Mouse (Mus musculus): ENCODE measurements around the gene Aipl1.
"Not testable (repeated sequence)": the region's sequence is repeated elsewhere in the genome, so short reads cannot be mapped to it uniquely, and the experiment has no call there.

Gene Aipl1

DNA sequence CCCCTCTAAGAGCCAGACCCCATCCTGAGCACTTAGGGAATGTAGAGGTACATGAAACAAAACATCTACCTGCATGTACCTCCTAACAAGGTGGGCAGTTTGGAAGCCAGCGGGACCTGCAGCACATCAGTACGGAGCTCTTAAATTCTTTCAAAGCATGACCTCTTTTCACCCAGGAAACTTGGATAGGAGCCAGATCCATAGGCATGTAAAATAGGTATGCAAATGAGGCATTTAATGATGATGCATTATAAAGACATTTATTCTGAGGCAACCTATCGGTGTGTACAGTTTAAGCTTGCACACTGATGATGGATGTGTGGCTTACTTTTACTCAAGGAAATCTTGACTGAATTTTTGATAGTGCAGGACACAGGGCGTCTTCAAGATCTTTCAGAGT, 22.6 kb downstream of the Aipl1 start:
- DNase-seq = no peak

DNA sequence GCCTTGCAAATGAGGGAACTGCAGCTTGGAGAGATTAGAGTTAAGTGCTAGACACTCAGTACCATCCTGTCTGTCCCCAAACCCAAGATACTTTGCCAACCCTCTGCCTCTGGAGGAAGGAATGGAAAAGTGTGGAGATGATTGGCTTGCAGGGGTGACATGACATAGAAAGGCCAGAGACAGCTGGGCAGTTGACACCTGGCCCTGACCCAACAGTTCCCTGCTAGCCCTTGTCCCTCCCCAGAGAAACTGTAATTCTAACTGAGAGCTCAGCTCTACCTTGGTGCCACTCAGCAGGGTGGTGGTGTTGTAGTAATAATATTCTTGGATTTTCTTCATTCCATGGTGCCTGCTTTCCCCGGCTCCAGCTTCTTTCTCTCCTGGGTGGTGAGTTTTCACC, 25.4 kb downstream of the Aipl1 start:
- no peak for DNase-seq

- DNase-seq = peak in 1 of 2 experiments; percentile 39
Observed at GRCm38 (mm10) chr11:72010940-72011722, 26.2 kb downstream of the Aipl1 start.

DNA sequence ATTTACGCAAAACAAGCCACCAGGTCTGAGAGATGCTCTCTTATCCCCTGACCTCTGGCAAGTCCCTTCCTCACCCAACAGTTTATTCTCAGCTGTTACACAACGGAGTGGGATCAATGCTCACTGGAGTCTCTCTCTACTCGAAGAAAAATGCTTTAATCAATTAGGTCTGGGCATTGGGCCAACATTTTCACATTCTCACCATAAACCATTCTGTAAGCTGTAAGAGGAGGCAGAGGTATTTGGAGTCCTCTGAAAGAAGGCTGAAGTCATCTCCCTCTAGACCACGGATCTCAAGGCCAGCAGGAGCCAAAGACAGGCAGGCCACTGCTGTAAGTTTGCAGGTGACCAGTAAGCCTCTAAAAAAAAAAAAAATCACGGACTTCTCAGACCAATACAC, 26.9 kb downstream of the Aipl1 start:
- no peak for DNase-seq

GRCm38 (mm10) chr11:72005547-72005946, 31.8 kb downstream of the Aipl1 start:
- no peak for DNase-seq

DNA sequence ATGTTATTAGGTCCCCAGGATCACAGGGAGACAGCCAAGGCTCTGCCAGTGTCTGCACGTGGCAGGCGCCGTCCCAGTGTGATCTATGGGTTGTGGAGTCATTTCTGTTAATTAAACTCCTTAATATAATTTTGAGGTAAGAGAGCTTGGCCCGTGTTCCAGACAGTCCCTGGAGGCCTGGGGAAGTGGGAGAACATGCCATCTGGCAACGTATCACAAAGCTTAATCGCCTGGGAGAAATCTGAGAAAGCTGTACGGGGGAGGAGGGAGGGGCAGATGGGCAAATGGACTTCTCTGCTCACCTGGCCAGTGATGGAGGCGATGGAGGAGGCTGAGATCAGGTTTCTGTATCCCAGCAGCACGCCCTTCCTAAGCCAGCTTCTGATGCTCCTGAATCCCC, 34.1 kb downstream of the Aipl1 start:
- DNase-seq = peak; percentile 35 to 47

- peak; percentile 70 to 81 for DNase-seq
Observed at GRCm38 (mm10) chr11:72002138-72002853, 35.0 kb downstream of the Aipl1 start.

DNA sequence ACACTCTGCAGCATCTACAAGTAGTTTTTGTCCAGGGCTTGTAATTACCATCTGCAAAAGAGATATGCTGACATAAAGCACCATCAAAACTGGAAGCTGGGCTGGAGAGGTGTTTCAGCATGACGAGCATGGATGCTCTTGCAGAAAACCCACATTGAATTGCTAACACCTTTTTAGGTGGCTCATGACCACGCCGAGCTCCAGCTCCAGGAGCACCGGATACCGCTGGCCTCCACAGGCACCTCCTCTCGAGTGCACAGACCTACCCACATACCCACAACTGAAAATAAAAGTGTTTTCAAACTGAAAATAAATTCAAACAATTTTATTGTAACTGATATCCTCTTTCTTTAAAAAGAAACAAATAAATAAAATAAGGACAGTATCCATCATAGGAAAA, 37.1 kb downstream of the Aipl1 start:
- no peak for DNase-seq

DNA sequence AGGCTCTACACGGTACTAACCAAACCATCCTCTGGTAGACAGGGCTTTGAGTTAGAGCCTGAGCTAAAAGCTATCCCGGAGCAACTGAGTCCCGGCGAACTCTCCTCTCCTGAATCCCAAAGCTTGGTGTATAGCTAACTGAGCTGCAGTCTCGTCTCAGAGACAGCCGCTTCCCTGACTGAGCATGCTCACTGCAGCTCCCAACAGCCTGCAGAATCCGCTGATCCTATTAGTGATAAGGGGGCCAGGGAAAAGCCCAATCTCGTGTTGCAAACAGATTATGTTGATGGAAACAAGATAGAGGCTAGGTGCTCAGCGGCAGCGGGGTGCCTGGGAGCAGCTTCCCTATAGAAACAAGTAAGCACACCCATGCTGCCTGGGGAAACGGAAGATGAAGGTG, 40.5 kb downstream of the Aipl1 start:
- no peak for DNase-seq

DNA sequence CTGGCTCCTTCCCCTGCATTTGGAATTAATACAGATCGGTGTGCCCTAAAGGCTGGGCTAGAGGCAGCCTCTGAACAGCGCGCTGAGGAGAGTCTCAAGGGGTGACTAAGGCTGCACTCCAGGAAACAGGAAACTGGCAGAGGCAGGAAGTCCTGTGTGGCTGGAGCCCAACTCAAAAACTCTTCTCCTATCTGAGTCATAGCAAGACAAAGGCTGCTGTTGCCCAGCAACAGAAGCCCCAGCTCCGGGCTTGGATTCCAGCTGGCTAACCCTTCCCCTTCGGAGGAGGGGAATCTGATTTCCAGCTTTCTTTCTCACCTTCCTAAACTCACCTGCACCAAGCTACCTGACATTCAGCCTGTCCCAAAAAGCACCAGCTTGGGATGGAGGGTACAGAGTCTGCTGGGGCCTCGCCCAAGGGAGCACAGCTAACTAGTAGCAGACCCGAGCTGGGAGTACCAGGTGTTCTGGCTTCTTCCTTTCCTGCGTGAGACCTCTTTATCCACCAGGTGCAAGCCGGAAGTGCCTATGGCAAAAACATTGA, 41.3 kb downstream of the Aipl1 start:
- no peak for DNase-seq

DNA sequence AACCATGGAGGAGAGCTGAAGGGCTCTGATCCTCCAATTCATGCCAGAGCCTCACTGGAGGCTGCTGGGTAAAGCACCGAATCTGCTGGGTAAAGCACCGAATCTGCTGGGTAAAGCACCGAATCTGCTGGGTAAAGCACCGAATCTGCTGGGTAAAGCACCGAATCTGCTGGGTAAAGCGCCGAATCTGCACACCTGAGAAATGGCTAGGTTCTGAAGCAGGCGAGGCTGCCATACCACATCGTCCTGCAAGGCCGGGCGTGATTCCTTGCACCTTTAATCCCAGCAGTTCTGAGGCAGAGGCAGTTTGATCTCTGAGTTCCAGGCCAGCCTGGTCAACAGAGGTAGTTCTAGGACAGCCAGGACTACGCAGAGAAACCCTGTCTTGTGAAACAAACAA, 44.9 kb downstream of the Aipl1 start:
- DNase-seq = no peak

GRCm38 (mm10) chr11:71991541-71991940, 45.8 kb downstream of the Aipl1 start:
- peak in 1 of 2 experiments; percentile 49 for DNase-seq

DNA sequence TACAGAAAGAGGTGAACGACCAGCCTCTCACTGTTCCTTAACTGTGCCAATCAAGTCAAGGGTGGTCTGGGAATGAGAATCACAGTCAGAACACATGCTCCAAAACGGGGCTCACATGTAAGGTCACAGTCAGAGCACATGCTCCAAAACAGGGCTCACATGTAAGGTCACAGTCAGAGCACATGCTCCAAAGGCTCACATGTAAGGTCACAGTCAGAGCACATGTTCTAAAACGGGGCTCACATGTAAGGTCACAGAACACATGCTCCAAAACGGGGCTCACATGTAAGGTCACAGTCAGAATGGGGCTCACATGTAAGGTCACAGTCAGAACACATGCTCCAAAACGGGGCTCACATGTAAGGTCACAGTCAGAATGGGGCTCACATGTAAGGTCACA, 47.9 kb downstream of the Aipl1 start:
- not testable (repeated sequence) for DNase-seq

- no peak for DNase-seq
Observed at GRCm38 (mm10) chr11:71987159-71988150, 49.9 kb downstream of the Aipl1 start.

DNA sequence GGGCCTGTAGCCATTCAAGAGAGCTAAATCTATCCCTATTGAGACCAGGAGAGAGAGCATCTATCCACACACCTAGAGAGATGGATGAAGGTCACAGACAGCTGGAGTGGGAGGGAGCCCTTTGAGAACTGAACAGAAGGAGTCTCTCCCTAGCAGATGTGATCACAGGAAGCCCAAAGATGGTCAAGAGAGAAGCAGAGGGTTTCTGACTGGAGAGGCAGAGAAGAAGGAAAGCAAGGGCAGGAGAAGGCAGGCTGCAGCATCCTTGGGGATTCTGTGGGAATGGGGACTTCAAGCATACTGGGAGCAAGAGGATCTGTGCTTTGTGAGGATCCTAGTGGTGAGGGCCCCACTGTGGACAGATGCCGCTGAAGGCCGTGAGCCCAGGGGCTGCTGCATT, 51.5 kb downstream of the Aipl1 start:
- no peak for DNase-seq

DNA sequence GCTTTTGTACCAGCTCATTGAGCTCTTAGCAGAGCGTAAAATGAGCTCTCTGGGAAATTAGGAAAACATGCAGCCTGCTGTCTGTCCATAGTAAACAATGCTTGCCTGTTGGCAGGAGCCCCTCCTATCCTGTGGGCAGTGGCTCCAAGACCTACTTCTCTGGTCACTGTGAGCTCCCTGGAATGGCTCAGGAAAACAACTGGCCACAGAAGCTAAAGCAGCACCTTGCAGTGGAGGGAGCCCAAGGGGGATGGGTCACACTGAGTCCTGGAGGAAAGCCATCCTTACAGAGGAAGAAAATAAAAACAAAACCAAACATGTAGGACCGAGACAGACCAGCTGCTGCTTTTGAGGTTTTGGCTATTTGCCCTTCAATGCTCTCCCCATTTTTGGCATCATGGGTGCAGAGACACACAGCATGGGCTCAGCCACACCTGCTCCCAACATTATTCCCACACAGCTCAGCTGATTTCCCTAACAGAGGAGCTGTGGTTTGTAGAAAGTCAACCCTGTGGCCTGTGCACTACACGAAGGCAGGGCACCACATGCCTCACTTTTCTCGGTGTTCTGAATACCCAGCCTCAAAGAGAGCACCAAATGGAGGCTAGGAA, 52.1 kb downstream of the Aipl1 start:
- peak; percentile 17 to 19 for DNase-seq

GRCm38 (mm10) chr11:71984093-71984492, 53.2 kb downstream of the Aipl1 start:
- no peak for DNase-seq
